Comparison of ENCODE assay signal across 8 mouse cellular contexts in genomic region chr15:84758493-84758892, GRCm38 (mm10). TPM values are rescaled to one million over a fixed set of nuclear protein-coding genes. Genes with fewer than 3 reads are reported as not detected.
DNase-seq lines count a peak whose midpoint lies in the region; TF ChIP-seq lines count a peak whose summit lies in the region.

No protein-coding gene starts in this region.

- DNase-seq in heart, postnatal 36 days = peak; percentile 12 to 43
- DNase-seq in heart, adult 9 months (ENCODE audit: low spot score in 2 of 2) = no peak
- DNase-seq in right cerebral cortex, postnatal 14 days = peak; percentile 38
- no peak for DNase-seq in right cerebral cortex, postnatal 36 days (ENCODE audit: low spot score in 2 of 2)
- peak; percentile 53 for DNase-seq in brain, embryonic 14.5 days (ENCODE audit: low read depth)
- peak; percentile 68 for DNase-seq in layer of hippocampus, postnatal 10 days (ENCODE audit: low spot score in 2 of 2)
- peak; percentile 53 for DNase-seq in testis, postnatal 14 days (ENCODE audit: low spot score)
- no peak for DNase-seq in frontal cortex, postnatal 36 days (ENCODE audit: low spot score in 2 of 2)

- TF ChIP-seq POLR2A in brain, embryonic 14.5 days (IDR thresholded peaks at IDR 0.05; ENCODE audit: borderline replicate concordance, extremely low read depth, insufficient read depth, insufficient read length, poor library complexity, severe bottlenecking) = no peak

- intact Hi-C loops in heart, postnatal 36 days (cut with DNase I) = loop anchor here (5.0 to 10.0 kb wide), 3 partner anchors 86 to 316 kb away; no protein-coding TSS in a partner anchor

- peak; percentile 92 for TF ChIP-seq CTCF in brain, embryonic 14.5 days (IDR thresholded peaks at IDR 0.05; ENCODE audit: borderline replicate concordance, extremely low read depth, insufficient read depth, insufficient read length)

RNA-seq across cellular contexts. Expression of gene Arhgap8, which starts 38.6 kb away (rescaled TPM):
- under 1 TPM; 0.60 to 0.92 TPM for total RNA-seq in heart, postnatal 36 days (2021)
- polyA plus RNA-seq in brain, embryonic 14.5 days (2012; rRNA removed) = 0.44 and 0.81 TPM in 2 replicates
- under 1 TPM; 0.27 to 0.89 TPM for total RNA-seq in layer of hippocampus, postnatal 10 days (2021)

Comparison
In these comparisons a context has a peak if more than half of its experiments do, and no peak if none do; other contexts are left out.
1. DNase-seq: peak in heart, postnatal 36 days (2 of 2), right cerebral cortex, postnatal 14 days (single experiment), brain, embryonic 14.5 days (single experiment), layer of hippocampus, postnatal 10 days (2 of 2) and testis, postnatal 14 days (single experiment); none in heart, adult 9 months (0 of 2), right cerebral cortex, postnatal 36 days (0 of 2) and frontal cortex, postnatal 36 days (0 of 2).